Mouse (Mus musculus): ENCODE results near the gene Amz1. TPM values are rescaled to one million over a fixed set of nuclear protein-coding genes. Genes with fewer than 3 reads are reported as not detected.

Amz1 gene
- polyA plus RNA-seq (2014; fragmentation: Illumina TruSeq; extraction: RNeasy Lipid Tissue Mini Kit (QIAGEN cat#74804); ENCODE audit: low replicate concordance), result not detected

DNA sequence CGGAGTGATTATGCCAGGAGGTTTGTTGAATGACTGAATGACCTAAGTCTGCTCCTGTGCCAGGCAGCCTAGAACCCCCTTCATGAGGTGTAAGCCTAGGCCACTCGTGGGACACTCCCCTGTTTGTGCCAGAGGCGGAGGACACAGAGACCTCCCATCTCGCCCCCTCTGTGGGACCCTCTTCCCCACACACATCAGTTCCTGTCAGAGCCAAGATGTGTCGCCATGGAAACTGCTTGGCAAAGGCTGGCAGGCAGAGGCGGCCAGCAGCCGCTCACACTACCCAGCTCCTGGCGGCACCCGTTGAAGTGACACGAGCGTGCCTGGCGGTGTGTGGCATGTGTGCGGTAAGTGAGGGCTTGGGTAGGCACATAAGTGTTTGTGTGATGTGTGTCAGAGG, at the start of gene Amz1:
Amz1 (plus strand) TSS at position 306 of the 400 bp plus-strand sequence.

DNA sequence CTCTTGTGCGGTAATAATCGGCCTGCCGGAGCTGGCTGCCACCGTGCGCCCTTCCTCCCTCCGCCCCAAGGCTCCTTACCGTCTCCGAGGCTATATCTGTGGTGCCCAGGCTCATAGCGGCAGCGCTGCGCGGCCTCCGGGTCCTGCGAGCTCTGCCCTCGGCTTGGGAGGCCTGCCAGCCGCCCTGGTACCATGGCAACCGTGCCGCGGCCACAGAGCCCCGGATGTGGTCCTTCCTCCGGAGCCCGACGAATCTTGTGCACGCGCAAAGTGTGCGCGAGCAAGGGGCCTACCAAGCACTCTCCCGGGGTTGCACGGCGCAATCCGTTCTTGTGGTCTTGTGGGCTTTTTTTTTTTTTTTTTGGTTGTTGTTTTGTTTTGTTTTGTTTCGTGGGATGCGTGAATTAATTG, 21.8 kb upstream of the Amz1 start, which contains the start of gene Iqce:
Iqce (minus strand) TSS at position 276 of the 411 bp plus-strand sequence.

DNA sequence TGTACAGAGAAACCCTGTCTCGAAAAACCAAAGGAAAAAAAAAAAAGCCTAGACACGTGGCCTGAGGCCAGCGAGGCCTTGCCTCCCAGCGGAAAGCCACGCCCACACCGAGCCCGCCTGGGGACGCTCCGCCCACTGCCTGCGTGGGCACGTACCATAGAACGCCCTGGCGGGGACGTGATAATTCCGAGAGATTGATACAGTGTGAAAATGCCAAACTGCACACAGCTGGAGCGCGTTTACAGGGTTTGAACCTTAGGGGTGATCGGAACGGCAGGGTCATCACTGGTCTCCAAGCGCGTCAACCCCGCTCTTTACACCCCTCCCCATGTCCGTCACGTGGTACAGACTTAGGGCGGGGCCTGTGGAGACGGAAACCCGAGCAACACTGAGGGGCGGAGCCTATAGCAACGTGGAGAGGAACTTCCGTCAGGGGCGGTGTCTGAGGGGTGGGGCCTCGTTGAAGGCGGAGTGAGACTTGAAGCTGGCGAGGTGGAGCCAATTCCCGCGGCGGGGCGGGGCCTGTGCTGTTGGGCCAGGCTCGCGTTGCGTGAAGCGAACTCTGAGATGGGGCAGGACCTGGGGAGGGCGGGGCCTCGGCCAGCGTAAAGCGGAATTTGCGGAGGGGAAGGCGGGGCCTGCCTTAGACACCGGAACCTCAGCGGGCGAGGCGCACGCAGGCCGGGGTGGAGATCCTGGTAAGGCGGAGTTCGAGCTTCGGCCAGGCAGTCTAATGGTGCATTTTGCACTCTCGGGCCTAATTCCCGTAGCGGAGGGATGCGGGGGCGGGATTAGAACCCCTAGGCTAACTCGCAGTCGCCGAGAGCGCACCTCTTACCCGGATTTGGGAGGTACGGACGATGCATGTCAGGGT, 19.3 kb upstream of the Amz1 start, which contains the start of gene Brat1:
Brat1 (plus strand) TSS at position 634 of the 874 bp plus-strand sequence.

Other genes with a start within 250 kb of the Amz1 start
- not detected for gene Chst12, start 218.6 kb upstream of the Amz1 start, polyA plus RNA-seq (2014; fragmentation: Illumina TruSeq; extraction: RNeasy Lipid Tissue Mini Kit (QIAGEN cat#74804); ENCODE audit: low replicate concordance)
- gene Grifin, start 159.1 kb upstream of the Amz1 start, polyA plus RNA-seq (2014; fragmentation: Illumina TruSeq; extraction: RNeasy Lipid Tissue Mini Kit (QIAGEN cat#74804); ENCODE audit: low replicate concordance), result not detected
- 0.33 TPM for gene Lfng, start 116.8 kb upstream of the Amz1 start, polyA plus RNA-seq (2014; fragmentation: Illumina TruSeq; extraction: RNeasy Lipid Tissue Mini Kit (QIAGEN cat#74804); ENCODE audit: low replicate concordance)
- gene Ttyh3, start 75.1 kb upstream of the Amz1 start, polyA plus RNA-seq (2014; fragmentation: Illumina TruSeq; extraction: RNeasy Lipid Tissue Mini Kit (QIAGEN cat#74804); ENCODE audit: low replicate concordance), result 0.85 TPM
- 1.3 TPM for gene Iqce, start 21.7 kb upstream of the Amz1 start, polyA plus RNA-seq (2014; fragmentation: Illumina TruSeq; extraction: RNeasy Lipid Tissue Mini Kit (QIAGEN cat#74804); ENCODE audit: low replicate concordance)
- 1.6 TPM for gene Brat1, start 19.1 kb upstream of the Amz1 start, polyA plus RNA-seq (2014; fragmentation: Illumina TruSeq; extraction: RNeasy Lipid Tissue Mini Kit (QIAGEN cat#74804); ENCODE audit: low replicate concordance)
- gene Gna12, start 106.3 kb downstream of the Amz1 start, polyA plus RNA-seq (2014; fragmentation: Illumina TruSeq; extraction: RNeasy Lipid Tissue Mini Kit (QIAGEN cat#74804); ENCODE audit: low replicate concordance), result 1.0 TPM

All from small intestine, adult 10 weeks (tissue).